Mouse (Mus musculus) right cerebral cortex, postnatal 25 days (tissue): ENCODE data around the gene Syn2.
"Not testable (repeated sequence)": the region's sequence is repeated elsewhere in the genome, so short reads cannot be mapped to it uniquely, and the experiment has no call there.

Source experiments
- DNase-seq: peaks from one replicate; pipeline ENCODE4 v3.0.0; 2022

The Syn2 gene

DNA sequence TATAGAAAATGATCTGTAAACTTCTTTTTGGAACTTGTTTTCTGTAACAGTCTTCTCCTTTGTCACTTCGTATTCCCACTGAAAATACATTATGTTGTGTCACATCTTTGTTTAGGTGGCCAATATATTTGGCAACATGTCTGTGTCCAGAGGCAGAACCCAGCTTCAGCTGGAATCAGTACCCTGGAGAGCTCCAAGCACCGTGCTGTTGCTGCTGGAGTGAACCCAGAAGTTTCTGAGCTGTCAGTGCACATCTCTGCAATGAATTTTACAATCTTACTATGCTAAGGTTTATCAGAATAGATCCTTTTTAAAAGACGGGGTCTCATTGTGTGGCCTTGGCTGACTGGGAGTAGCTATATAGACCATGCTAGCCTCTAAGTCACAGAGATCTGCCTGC is 44.1 kb downstream of the Syn2 start:
- no peak for DNase-seq

DNA sequence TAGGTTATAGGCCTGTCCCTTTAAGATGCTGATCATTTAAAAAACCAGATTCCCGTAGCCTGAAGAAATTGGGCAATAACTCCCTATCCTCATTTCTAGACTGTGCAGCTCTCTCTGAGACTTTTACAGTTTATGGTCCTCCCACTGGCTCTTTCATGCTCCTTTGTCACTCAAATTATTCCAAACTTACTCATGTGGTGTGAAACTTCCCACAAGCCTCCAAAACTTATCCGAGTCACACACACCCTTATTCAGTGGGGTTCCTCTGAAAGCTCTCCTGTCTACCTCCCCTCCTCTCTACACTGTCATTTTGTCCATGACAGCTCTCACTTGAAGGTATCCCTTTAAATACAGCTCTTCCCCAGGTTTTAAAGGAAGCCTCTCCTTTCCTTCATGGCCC is 46.4 kb downstream of the Syn2 start:
- no peak for DNase-seq

GRCm38 (mm10) chr6:115191111-115191510 is 56.4 kb downstream of the Syn2 start:
- no peak for DNase-seq

- DNase-seq: no peak
Measured at GRCm38 (mm10) chr6:115200753-115201152, 66.1 kb downstream of the Syn2 start.

DNA sequence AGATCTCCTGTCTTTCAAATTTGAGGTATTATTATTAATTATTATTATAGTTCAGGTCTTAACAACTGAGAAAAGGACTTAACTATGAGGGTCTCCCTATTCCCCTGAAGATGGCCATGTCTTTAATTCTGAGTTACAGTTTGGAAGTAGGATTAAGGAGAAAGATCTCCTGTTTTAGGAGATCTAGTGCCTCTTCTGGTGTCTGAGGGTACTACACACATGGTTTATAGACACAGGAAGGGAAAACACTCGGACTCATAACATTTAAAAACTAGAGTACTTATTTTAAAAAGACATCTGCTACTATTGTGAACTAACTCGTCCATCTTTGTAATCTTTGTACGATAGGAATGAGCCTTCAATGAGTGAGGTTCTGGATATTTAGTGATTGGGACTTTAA is 68.3 kb downstream of the Syn2 start:
- no peak for DNase-seq

- DNase-seq: peak; percentile 31
Measured at GRCm38 (mm10) chr6:115210187-115210586, 75.5 kb downstream of the Syn2 start.

DNA sequence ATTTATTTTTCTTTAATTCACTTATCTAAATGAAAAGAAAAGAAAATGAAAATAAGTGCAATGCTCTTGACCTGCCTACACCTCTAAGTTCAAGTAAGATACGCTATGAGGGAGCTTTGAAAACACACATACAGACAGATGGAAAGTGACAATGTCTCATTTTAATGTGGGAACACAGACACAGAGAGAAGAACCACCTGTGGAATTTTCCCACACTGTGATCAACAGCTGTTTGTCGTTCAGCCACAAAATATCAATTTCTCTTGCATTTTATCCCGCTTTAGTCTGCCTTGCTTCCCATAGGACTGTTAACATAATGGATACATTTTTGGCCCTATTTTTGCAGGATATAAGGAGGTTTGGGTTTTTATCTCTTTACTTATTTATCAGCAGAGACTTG is 76.1 kb downstream of the Syn2 start:
- no peak for DNase-seq

DNA sequence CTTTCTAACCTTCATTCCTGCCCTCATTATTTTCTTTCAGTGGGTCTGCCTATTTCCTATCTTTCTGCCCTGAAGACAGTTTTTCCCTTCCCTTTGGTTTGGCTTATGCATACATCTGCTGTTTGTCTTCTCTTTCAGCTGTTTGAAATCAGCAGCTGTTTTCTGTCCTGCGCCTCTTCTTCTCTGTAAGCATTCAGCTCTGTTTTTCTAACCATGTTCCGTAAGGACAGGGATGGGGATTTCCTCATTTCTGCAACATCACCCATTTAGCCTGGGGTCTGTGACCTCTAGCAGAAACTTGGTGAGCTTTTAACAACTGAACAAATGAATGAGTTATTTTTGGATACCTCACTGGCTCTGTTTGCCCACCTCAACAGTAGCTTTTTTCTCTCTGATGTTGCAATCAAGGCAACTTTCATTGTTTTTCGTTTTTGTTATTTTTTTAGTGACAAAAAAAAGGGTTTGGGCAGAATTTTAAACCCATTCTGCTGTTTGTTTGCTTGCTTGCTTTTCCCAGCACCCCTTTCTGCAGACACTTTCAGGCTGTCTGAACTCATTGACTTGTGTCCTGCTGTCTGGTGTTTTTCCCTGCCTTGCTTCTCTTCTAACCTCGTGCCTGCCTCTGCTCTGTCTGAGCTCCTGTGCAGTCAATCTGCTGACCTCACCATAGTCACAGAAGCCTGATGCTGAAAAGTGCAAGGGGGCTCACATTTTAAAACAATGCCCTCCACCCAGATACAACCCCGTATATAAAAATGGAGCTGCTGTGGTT is 77.6 kb downstream of the Syn2 start:
- DNase-seq: no peak

DNA sequence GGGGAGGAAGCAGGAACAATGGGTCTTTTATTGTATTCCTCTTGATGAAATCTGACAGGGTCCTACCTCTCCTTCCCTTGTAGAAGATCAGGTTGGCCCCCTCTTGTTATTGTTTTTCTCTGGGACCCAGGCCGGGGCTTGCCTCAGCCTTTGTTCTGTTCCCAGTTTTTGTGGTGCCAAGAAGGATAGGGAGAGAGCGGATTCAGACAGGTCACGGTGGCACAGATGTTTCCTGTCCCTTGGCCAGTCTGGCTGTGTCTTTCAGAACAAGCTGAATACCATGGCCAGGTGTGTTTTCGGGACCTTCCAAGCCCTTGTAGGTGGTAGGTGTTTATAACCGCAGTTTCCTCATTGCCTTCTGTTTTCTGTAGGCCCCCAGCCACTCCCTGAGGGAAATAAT is 78.4 kb downstream of the Syn2 start:
- no peak for DNase-seq

DNA sequence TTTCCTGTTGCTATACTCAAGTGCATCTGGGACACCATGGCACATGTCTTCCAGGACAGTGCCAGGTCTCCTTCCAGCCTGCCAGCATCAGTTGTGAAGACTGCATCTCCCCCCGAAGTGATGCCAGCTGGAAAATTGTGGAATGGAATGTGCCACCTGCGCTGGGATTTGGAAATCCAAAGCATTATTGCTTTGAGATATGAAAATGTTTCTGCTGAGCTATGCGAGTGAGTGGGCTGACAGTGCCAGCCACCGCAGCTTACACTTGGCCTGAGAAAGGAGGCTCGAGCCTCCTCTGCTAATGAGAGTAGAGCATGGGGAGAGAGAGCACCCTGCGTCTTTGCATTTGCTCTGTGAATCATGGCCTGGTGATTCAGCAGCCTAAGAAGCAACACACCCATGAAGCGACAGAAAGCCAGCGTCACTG is 86.5 kb downstream of the Syn2 start:
- DNase-seq: peak; percentile 49

DNA sequence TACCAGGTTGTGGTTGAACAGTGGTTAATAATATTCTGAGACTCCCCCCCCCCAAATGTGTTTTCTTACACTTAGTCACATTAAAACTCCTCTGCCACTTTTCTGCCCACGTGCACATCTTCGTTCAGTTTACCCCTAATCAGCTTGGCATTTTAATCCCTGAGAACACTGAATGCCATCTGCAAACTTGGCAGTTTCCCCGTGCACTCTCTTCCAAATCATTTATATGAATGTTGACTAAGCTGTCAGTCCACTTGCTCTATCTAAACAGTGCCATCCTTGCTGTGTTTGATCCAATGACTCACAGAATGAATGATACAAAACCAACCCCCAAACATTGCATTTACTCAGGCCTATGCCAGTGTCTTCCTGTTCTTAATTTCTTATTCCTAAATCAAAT is 90.8 kb downstream of the Syn2 start:
- no peak for DNase-seq

GRCm38 (mm10) chr6:115227043-115227442 is 92.3 kb downstream of the Syn2 start, which contains the start of gene Gm17482:
Gene Gm17482 (plus strand): TSS chr6:115227343.
- no peak for DNase-seq

DNA sequence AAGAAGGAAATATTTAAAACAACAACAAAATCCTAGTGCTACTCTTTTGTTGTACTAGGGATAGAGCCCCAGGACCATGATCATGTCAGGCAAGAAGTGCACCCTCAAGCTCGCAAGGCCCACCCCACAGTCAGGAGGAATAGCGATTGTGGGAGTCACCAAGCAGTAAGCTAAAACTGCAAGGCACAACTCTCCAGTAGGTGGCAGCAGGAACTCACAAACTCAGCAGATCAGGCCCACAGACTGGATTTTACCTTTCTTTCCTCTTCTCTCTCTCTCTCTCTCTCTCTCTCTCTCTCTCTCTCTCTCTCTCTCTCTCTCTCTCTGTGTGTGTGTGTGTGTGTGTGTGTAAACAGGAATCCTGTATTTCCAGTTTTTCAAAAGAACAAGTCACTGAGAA is 92.8 kb downstream of the Syn2 start:
- DNase-seq: peak; percentile 71

DNA sequence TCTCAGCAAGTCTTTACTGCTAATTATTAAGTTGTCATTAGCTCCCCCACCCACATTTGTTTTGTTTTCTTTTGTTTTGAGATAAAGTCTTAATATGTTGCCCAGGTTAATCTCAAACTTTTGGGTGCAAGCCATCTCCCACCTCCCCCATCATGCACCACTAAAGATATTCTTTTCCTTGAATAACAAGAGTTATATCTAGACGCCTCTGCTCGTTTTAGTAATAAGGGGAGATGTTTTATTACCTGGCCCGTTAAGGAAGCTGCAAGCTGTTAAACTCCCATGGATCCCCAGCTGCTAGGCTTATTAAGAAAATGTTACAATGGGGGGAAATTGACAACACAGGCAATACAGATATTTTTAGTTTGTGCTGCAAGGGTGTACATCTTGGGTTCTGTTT is 95.9 kb downstream of the Syn2 start:
- no peak for DNase-seq

- no peak for DNase-seq
Measured at GRCm38 (mm10) chr6:115231836-115232235, 97.1 kb downstream of the Syn2 start.

- DNase-seq: no peak
Measured at GRCm38 (mm10) chr6:115232562-115232961, 97.9 kb downstream of the Syn2 start.

DNA sequence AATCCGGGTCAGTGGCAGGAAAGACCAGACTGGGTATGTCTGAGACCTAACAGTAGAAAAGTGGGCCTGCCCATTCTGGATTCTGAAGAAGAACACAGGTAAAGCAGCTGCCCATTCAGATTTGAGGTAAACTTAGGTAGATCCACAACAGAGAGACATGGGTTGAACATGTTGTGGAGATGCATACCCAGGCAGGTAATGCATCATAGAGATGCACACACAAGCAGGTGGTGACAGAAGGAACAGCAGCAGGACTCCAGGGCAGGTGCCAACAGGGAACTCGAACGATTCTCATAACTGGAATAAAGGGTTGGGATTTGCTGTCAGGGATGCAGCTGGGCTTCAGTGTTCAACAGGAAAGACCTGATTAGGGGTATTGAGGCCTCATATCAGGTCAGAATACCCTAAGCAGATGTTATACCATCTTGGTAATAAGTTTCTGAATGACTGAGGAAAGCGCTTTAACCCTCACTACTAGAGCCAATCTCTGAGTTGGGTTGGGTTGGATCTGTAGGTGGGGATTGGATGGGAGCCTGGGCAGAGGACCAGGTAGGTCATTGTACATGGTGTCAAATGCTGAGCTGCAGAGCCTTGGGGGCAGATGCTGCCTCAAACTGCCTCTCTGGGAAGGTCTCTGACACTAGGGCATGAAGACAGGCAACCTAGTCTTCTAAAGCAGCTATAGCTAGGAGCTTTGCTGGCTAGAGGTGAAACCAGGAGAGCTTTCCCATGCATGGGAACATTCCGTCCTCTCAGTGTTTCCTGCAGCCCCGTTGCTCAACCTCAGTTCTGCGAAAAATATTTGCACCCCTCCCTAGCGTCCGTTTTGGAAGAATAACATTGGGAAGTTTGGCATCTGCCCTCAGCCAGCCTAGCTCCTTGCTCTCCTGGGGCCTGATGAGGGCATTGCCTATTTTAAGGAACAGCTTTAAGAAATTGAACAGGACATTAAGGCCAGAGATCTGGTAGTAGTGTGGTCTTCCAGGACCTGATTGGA is 103.6 kb downstream of the Syn2 start:
- no peak for DNase-seq

DNA sequence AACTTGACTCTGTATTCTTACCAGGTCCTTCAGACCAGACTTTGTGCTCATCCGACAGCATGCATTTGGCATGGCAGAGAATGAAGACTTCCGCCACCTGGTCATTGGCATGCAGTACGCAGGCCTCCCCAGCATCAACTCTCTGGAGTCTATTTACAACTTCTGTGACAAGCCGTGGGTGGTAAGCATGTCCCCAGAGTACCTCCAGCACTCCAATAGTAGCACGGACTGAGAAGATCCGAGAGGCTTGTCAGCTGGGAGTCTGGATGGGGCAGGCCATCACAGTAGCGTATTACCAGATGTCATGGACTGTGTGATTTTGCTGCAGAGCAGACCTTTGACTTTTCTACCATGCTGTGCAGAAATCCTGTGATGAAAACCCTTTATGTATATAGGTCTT is 104.6 kb downstream of the Syn2 start:
- DNase-seq: no peak

DNA sequence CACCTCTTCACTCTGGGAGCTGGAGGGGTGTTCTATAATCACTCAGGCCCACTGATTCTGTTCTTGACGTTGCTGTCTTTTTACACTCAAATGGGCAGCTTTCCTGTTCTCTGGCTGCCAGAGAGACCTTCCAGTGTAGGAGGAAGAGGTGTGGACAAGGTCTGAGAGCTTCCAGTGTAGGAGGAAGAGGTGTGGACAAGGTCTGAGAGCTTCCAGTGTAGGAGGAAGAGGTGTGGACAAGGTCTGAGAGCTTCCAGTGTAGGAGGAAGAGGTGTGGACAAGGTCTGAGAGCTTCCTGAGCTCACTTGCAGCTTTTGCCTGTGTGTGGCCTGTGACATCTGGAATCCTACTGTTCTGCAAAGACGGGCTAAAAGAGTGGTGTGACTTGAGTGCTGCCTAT is 105.7 kb downstream of the Syn2 start:
- not testable (repeated sequence) for DNase-seq

DNA sequence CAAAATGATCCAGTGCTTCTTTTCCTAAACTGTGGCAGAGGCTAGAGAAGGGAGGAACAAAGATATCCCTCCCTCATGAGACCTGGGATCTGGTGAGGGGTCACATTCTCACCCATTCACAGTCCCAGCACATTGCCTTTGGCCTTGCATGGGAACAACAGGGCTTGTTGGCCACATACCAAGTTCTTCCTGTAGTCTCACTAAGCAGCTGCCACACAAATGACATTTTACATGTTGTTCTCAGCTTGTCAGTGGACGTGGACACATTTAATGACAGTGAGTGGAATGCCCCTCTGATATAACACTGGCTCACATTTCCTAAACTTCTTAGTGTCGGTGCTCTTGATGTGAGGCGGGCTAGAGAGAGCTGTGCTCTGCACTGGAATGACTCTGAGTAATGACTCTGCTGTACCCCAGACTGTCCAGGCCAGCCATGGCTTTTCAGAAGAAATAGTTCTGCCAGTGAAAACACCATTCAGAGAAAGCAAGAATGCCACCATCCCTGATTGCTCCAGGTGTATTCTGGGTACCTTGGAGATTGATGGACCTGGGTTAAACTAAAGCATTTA is 106.5 kb downstream of the Syn2 start:
- no peak for DNase-seq

GRCm38 (mm10) chr6:115241939-115242338 is 107.2 kb downstream of the Syn2 start:
- DNase-seq: no peak

- DNase-seq: no peak
Measured at GRCm38 (mm10) chr6:115244222-115244621, 109.5 kb downstream of the Syn2 start.

GRCm38 (mm10) chr6:115245500-115246058 is 110.9 kb downstream of the Syn2 start:
- no peak for DNase-seq
